Mouse (Mus musculus) testis, adult 2 months (tissue): ENCODE data around the gene Otud7a. TPM values are rescaled to one million over a fixed set of nuclear protein-coding genes. Genes with fewer than 3 reads are reported as not detected.

ENCODE experiments used
- H3K27ac ChIP-seq: fragments of 200-500 bp; 2 replicates; pipeline ENCODE4 v1.5.1; 2012; ENCODE audit warnings: low read depth, low read length; ENCODE audit not compliant: control insufficient read depth, insufficient read depth
- H3K27me3 ChIP-seq: fragments of 200-500 bp; 2 replicates; pipeline ENCODE4 v1.6.1; 2012; ENCODE audit warnings: mild to moderate bottlenecking, low read length, moderate library complexity; ENCODE audit not compliant: control insufficient read depth, insufficient read depth
- H3K36me3 ChIP-seq: fragments of 200-500 bp; 2 replicates; pipeline ENCODE4 v1.6.1; 2012; ENCODE audit warnings: mild to moderate bottlenecking, low read length; ENCODE audit not compliant: control insufficient read depth, insufficient read depth
- H3K4me1 ChIP-seq: fragments of 200-500 bp; 2 replicates; pipeline ENCODE4 v1.6.1; 2012; ENCODE audit warnings: low read length; ENCODE audit not compliant: control insufficient read depth, insufficient read depth
- H3K4me3 ChIP-seq: fragments of 200-500 bp; 2 replicates; pipeline ENCODE4 v1.5.1; 2012; ENCODE audit warnings: low read depth, mild to moderate bottlenecking, low read length, moderate library complexity, mixed read lengths; ENCODE audit not compliant: control insufficient read depth
- CTCF ChIP-seq: fragments of 200-500 bp; IDR thresholded peaks from 2 replicates; pipeline ENCODE4 v1.5.1; 2012; ENCODE audit warnings: low read depth, mild to moderate bottlenecking, inconsistent platforms, low read length, moderate library complexity; ENCODE audit not compliant: control insufficient read depth, insufficient read depth, insufficient replicate concordance
- POLR2A ChIP-seq: fragments of 200-500 bp; IDR thresholded peaks from 2 replicates; pipeline ENCODE4 v1.6.1; 2012; ENCODE audit warnings: low read depth, mild to moderate bottlenecking, inconsistent platforms, low read length, moderate library complexity; ENCODE audit not compliant: control insufficient read depth
- polyA plus RNA-seq: library from polyadenylated mRNA; depleted of rRNA; stranded (reverse); fragments of >200 nt; gene quantifications from 2 replicates; pipeline ENCODE4 v1.2.3, GENCODE M21; 2012

Gene Otud7a
- polyA plus RNA-seq, 1 experiment, result 6.3 TPM

DNA sequence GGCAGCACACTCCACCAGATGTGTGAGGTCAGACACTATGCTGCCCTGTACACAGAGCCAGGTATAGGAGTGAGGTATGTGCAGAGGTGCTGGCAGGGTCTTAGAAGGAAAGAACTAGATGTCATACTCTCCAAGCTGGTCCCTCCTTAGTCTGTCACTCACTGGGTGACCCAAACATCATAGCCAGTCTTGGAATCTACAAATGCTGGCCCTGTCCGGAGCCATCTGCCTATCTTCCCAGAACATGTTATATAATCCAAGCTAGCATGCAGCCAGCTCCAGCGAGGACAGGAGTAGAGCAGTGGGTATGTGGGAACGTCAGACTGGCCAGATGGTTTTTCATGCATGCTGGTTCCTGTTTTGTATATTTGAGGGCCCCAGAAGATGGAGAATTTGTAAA, 23.7 kb downstream of the Otud7a start:
- no peak overlapping the region for H3K4me3 ChIP-seq
- TF ChIP-seq POLR2A, result no peak
- no peak for TF ChIP-seq CTCF
- no peaks in the 10 kb centered on the region for H3K36me3 ChIP-seq
- no peak overlapping the region for H3K27ac ChIP-seq
- H3K27me3 ChIP-seq, result no peaks in the 10 kb centered on the region
- no peaks in the 10 kb centered on the region for H3K4me1 ChIP-seq

GRCm38 (mm10) chr7:63483091-63483490, 38.5 kb downstream of the Otud7a start:
- Histone ChIP-seq H3K4me1 (no peaks in the 10 kb centered on the region), H3K4me3 (no peak overlapping the region), H3K27ac (no peak overlapping the region), H3K27me3 (no peaks in the 10 kb centered on the region), H3K36me3 (no peaks in the 10 kb centered on the region)
- no peak for TF ChIP-seq CTCF
- no peak for TF ChIP-seq POLR2A

DNA sequence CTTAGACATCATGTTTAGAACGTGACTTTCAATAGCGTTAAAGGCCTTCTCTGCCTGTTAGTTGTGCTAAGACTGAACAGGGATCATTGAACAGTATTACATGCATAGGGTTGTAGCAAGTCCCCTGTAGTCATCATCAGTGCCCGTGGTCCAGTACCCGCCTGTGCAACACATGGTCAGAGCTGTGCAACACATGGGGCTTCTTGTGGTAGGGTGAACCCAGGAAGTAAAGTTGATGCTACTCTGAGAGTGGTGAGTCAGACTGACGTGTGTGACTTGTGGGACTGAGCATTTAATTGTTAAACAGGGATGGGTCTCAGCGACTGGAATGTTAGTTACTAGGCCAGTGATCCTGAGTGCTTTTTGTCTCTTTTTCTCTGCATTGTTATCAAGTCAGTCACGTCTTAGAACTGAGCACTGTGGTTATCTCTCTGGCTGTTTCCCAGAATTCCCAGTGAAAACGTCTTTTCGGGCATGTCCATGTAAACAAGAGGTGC, 52.5 kb downstream of the Otud7a start:
- H3K27me3 ChIP-seq, result no peaks in the 10 kb centered on the region
- no peaks in the 10 kb centered on the region for H3K4me1 ChIP-seq
- TF ChIP-seq POLR2A (no peak), CTCF (no peak)
- no peak overlapping the region for H3K27ac ChIP-seq
- no peaks in the 10 kb centered on the region for H3K36me3 ChIP-seq
- no peak overlapping the region for H3K4me3 ChIP-seq

GRCm38 (mm10) chr7:63504202-63504601, 59.7 kb downstream of the Otud7a start:
- no peak for TF ChIP-seq CTCF
- no peak for TF ChIP-seq POLR2A
- Histone ChIP-seq H3K4me1 (no peaks in the 10 kb centered on the region), H3K27me3 (no peaks in the 10 kb centered on the region), H3K36me3 (no peaks in the 10 kb centered on the region), H3K27ac (no peak overlapping the region), H3K4me3 (no peak overlapping the region)

- Histone ChIP-seq H3K27me3 (no peaks in the 10 kb centered on the region), H3K4me1 (no peaks in the 10 kb centered on the region), H3K36me3 (no peaks in the 10 kb centered on the region), H3K4me3 (no peak overlapping the region), H3K27ac (no peak overlapping the region)
- TF ChIP-seq POLR2A (no peak), CTCF (no peak)
These were observed 63.5 kb downstream of the Otud7a start for GRCm38 (mm10) chr7:63508079-63508478.

GRCm38 (mm10) chr7:63509825-63510224, 65.3 kb downstream of the Otud7a start:
- Histone ChIP-seq H3K4me3 (no peak overlapping the region), H3K36me3 (no peaks in the 10 kb centered on the region), H3K27ac (no peak overlapping the region), H3K4me1 (no peaks in the 10 kb centered on the region), H3K27me3 (no peaks in the 10 kb centered on the region)
- TF ChIP-seq CTCF (no peak), POLR2A (no peak)

GRCm38 (mm10) chr7:63511458-63511857, 66.9 kb downstream of the Otud7a start:
- Histone ChIP-seq H3K27me3 (no peaks in the 10 kb centered on the region), H3K4me3 (no peak overlapping the region), H3K27ac (no peak overlapping the region), H3K4me1 (no peaks in the 10 kb centered on the region), H3K36me3 (no peaks in the 10 kb centered on the region)
- TF ChIP-seq CTCF (no peak), POLR2A (no peak)

GRCm38 (mm10) chr7:63512561-63512960, 68.0 kb downstream of the Otud7a start:
- TF ChIP-seq CTCF, result no peak

More at GRCm38 (mm10) chr7:63512561-63512960, 68.0 kb downstream of the Otud7a start:
- no peak overlapping the region for H3K4me3 ChIP-seq
- H3K4me1 ChIP-seq, result no peaks in the 10 kb centered on the region
- H3K27ac ChIP-seq, result no peak overlapping the region
- no peaks in the 10 kb centered on the region for H3K27me3 ChIP-seq
- H3K36me3 ChIP-seq, result no peaks in the 10 kb centered on the region
